Mouse (Mus musculus) layer of hippocampus, adult 9-10 months (tissue): ENCODE data around the gene 1700016C15Rik.

ENCODE experiments used
- DNase-seq: peaks from one replicate; pipeline ENCODE4 v3.0.0; 2022; ENCODE audit warnings: low spot score

Gene 1700016C15Rik

DNA sequence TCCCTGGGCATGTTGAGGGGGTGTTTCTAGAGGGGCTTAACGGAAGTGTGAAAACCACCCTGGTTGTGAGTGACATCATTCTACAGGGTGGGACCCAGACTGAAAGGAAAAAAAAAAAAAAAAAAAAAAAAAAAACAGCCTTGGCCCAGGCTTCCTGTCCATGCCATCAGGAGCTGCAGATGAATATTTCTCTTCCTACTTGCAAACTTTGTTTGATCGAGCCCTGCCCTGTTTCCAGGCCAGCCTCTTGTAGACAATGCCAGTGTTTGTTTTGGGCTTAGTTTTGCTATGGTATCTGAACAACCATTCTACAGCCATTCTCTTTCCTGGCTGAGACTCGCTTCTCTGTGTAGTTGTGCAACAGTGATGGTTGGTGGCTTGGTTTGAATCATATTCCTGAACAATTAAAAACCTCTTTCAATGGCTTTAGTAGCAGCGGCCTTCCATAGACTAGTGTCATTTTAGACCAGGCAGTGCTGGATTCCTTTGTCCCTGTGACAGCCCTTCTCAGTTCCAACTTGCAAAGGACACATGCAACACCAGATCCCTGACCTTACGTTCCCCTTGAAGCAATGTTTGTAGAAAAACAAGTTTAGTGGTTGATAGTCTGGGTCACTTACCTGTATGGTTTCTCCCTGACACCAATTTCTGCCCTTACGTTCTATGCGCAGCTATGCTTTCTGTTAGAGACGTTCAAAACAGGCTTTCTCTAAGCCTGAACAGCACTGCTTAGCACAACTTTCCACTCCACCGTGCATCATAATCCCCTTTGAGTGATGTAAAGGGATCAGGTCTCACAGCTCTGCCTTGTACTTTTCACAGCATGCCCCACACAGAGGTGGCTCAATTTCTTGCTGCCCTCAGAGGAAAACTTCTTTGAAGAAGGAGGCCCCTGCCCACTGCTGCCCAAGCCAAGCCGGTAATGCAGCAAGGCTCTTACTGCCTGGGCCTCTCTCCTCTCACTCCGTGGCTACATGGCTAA, at the start of gene 1700016C15Rik:
Gene 1700016C15Rik (plus strand): TSS at position 772 of the 982 bp plus-strand sequence.
- no peak for DNase-seq

DNA sequence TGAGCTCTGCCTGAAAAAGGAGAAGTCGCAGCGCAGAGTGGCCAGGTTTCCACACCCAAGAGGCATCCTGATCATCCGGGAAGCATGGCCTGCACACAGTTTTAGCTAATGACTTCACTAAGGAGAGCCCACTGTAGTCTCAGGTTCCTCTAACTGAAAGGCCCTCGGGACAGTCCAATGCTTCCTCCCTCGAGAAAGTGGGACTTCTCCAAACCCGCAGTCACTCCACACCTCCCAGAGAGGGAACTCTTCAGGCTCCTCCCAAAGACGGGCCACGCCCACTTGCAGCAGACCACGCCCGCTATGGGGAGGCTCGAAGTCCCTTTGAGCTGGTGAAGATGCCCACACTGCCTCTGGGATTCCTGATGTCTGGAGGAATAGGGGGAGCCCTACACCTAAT, 48.4 kb upstream of the 1700016C15Rik start:
- no peak for DNase-seq

DNA sequence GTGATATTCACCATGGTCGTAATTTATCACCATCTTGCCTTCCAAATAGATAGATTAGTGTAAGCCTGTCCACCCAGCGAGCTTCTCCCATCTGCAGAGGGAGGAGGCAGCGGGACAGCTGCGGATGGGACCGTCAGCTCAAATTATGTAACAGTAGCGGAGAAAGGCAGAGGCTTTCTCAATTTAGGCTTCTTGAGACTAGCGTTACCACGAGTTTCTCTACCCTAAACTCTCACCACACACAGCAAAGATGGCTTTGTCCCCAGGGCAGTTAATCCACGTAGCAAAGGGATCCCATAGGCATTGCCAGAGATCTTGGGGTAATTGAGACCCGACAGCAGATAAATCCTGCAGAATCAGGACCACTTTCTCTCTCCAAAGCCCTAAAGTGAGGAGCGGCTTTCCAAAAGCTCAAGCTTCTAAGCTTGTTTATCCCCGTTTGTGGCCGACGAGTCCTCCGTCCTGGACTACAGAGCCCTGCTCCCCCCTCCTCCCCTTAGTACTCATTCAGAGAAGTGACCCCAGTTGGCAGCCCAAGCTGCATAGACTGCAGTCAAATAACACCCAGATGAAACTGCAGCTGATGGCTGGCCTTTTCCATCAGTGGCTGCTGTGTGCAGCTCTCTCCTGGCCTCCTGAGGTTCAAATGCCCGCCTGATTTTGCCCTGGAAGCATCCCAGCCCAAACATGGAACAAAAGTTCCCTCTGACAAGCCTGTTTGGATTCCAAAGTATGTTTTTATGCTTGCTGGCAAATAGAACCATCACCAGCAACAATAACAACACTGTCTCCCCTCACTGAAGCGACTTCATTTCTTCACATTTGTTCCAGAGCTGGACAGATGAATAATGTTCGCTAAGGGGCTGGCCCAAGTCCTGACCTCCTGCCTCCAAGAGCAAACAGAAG, 45.4 kb upstream of the 1700016C15Rik start:
- no peak for DNase-seq

DNA sequence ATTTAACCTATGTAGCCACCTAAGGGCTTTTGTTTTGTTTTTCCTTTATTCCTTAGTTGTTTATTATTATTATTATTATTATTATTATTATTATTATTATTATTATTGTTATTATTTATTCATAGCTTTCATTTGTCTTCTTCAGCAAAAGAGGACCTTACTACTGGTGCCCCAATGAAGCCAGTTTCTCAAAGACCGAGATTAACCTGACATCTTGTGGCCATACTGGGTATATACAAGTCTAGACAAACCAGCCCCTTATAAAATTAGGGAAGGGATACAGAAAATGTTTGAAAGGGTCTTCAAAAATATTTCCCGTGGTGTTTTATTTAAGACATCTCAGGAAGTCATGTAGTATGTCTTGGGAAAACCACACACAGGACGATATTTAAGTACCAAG, 44.7 kb upstream of the 1700016C15Rik start:
- no peak for DNase-seq

DNA sequence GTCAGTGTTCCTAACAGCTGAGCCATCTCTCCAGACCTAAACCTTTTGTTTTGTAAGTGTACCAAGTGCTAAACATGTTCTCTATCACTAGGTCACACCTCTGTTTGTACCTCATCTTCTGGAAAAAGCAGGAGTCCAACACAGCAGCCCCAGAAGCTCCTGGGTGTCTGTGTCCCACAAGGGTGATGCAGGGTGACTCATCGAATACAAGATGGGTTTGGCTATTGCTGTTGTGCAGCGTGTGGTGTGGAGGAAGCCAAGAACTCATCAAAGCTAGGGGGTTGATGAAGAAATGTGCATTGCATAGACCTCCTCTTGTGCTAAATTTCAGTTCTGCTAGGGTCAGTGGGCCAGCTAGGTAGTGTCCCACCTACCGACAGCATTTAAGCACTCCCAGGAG, 43.5 kb upstream of the 1700016C15Rik start:
- DNase-seq = no peak

DNA sequence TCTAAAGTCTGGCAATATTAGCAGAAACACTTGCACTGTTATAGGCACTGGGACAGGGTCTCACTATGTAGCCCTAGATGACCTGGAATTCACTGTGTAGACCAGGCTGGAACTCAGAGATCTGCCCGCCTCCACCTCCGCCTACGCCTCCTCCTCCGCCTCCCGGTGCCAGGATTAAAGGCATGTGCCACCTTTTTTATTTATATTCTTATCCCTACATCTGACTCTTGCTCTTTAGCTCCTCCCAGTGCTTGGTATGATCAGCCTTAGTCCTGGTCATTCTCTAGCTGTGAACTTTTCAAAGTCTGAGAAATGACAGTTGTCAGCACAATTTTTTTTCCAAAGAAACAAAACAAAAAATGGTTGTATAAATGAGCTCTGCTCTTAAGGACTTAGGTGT, 42.6 kb upstream of the 1700016C15Rik start:
- no peak for DNase-seq

DNA sequence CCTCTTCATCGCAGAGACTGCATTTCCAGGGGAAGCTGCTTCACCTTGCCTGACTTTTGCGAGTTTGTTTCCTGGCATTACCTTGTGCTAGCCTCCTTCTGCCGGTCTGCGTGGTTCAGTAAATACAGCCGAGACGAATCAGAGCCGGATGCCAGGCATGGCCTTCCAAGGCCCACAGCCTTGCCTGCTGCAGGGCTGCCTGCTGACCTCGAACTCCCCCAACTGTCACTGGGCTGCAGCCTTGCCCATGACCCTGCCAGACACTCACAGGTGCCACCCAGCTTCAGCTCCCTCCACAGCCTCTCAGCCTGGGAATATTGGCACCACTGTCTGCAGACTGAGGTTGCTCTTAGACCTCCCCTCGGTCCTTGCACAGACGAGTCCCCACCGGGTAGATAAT, 37.1 kb upstream of the 1700016C15Rik start:
- DNase-seq = no peak

DNA sequence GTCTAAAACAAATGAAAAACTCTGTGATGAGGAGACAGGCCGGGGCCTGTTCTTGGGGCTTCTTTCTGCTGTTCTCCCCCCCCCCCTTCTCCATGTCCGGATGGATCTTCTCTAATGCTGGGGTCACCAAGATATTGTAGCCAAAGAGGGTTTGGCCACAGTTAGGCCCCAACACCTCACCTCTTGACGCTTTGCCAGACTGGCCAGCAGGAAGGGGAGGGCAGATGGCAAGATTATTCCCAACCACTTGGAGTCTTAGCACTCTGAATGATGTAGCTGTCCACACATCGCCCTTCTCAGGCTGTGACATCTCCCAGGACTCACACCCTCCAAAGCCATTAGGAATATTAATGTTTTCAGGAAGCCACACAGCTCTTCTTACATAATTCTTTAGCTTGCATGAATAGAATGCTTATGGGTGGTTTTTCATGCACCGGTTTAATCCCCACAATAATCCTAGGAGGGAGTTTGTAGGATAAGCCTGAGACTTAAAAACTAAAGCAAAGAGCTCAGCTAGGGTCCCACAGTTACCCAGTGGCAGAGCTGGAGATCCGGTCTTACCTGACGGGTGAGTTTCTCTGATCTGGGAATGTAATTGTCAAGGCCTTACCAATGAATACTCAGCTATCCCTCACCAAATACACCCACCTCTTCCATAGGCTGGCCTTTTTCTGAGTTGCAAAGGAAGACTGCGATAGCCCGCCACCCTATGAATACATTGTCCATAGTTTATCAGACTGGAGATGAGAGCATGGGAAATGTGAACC, 35.9 kb upstream of the 1700016C15Rik start:
- no peak for DNase-seq

DNA sequence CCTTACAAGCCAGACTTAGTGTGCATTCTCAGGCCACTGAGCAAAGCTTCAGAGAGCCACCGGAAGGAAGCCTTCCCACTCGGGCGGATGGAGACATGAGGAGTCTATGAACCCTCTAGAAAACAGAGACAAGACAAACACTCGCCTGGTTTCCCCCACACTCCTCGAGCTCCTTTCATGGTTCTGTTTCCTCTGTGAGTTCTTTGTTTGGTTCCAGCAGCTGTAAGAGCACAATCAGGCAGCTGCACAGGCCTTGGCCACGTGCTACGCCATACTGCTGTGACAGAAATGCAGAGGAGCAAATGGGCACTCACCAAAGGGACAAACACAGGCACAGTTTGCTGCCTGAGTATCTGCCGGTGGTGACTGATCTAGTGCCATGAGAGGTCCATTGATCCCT, 29.1 kb upstream of the 1700016C15Rik start:
- no peak for DNase-seq

DNA sequence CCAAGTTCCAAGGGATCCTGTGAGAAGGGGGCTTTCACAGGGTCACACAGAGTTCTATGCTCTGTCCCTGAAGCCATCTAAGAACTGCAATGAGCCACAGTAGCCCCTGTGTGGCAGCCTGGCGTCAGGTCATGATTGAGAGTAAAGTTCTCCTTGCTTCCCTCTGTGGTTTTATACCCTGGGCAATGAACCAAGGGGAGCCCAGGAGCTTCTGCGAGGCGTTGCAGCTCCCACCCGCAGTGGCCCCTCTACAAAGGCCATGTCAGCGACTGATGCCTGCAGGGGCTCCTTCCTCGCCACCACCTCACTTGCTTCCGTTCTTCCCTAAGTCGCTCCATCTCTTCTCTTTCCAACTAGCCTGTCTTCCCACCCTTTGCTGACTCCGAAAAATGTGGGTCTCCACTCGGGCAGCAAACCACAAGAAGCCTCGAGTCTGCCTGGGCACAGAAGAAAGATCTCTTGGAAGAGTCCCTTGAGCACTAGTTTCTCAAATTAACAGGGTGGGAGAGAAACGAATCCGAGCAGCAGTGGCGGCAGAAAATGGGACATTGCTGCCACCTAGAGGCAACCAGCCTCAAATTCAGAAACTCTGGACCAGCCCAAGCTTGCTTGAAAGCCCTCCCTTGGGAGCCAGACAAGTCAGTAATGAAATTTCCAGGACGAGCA, 27.0 kb upstream of the 1700016C15Rik start:
- DNase-seq = no peak

DNA sequence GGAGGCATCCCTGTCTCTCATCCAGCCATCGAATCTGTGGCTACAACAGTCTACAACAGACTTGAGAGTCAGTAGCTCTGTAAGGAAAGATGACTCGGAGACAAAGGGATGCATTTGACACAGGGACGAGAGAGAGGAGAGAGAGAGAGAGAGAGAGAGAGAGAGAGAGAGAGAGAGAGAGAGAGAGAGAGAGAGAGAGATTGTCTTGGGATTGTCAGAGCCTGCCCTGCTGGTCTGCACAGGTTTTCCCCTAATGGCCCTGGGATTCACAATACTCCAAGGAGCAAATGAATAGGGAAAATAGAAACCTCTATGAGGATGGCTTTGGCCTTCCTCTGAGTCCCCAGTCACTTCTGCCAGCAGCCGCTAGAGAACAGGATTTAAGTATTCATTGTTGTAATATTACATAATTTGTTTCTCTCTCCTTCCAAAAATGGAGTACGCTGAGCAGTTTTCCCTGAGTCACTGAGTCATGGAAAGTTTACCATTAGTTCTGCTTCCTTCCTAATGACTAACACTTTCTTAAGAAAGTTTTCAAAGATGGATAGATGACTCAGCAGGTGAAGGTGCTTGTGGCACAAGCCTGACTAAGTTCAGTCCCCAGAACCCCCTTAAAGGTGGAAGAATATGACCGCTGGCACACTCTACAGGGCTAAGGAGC, 26.3 kb upstream of the 1700016C15Rik start:
- no peak for DNase-seq

DNA sequence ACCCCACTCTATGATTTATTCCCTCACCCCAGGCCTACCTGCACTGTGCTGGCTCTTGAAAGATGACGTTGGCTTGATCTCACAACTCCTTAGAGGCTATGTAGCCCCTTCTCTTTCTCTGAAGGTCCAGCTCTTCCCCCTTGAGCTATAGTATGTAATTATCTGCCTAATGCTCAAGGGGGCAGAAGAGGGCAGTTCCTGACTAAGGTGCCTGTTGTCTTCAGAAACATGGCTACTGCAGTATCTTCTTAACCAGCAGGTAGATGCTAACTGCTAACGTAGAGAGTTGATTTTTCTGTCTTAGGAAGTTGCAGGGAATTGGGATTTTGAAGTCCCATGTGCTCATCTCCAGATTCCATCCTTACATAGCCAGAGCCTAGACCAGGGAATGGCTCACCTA, 24.4 kb upstream of the 1700016C15Rik start:
- DNase-seq = no peak

DNA sequence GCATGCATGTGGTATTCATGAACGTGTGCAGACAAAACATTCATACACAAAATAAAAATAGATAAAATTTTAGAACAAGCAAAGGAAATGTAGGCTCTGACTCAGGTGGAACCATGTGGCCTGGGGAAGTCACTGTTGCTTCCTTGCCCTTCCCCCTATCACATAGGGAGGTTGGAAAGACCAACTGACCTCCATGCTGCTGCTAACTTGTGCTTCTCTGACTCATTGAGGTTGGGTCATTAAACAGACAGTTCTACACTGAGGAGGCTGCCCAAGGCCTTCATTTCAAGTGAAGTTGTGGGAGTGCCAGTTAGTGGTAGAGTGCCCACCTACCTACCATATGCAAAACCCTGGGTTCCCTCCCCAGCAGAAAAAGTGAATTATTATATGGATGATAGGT, 22.0 kb upstream of the 1700016C15Rik start:
- no peak for DNase-seq

DNA sequence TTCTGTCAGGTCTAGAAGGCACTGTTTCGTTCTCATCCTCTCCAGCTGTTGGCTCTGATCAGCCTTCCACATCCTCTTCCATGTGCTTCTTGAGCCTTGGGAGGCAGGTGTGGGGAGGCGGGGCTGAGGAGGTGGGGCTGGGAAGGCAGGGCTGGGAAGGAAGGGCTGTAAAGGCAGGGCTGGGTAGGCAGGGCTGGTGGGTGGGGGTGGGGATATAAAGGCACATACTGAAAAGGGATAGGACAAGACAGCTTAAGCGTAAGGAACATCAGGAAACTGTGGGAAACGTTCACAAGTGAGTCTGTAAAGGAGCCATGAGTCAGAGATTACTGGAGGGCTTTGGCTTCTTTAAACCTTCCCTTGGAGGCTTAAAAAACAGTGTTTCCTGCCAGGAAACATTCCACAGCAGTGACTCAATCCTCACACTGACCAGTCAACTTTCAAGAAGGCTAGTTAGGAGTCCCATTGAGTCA, 21.0 kb upstream of the 1700016C15Rik start:
- DNase-seq = no peak

DNA sequence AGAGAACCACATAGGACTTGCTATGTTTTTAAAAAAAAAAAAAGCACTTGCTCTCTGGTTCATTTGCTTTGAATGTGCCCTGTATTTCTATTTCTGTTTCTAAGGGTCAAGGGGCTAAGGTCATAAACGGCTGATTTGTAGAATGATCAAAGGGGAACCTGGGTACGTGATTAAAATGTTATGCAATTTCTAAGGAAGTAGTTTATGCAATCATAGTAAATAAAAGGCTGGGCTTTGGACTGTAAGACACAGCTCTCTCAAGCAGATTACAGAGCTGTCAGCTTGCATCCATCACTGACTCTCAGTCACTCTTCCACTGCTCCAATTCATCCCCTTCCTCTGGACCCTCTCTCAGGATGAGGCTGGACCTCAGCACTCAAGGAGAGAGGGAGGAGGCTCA, 18.6 kb upstream of the 1700016C15Rik start:
- DNase-seq = no peak

DNA sequence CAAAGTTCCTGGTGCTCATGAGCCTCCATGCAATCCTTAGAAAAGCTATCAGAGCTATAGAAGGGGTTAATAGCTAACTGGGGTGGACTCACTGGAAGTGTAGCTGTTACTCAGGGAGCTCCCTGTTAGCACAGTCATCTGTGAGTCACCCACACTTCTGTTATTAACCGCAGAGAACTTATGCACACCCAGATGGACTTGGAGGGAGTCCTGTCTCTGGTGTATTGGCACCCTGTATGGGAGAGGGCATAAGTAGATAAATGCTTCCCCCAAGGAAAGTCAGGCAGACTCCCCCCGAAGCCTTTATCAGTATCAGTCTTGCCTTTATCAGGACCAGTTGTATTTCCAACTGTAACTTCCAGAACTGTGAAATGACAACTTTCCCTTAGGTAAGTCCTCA, 18.2 kb upstream of the 1700016C15Rik start:
- no peak for DNase-seq

DNA sequence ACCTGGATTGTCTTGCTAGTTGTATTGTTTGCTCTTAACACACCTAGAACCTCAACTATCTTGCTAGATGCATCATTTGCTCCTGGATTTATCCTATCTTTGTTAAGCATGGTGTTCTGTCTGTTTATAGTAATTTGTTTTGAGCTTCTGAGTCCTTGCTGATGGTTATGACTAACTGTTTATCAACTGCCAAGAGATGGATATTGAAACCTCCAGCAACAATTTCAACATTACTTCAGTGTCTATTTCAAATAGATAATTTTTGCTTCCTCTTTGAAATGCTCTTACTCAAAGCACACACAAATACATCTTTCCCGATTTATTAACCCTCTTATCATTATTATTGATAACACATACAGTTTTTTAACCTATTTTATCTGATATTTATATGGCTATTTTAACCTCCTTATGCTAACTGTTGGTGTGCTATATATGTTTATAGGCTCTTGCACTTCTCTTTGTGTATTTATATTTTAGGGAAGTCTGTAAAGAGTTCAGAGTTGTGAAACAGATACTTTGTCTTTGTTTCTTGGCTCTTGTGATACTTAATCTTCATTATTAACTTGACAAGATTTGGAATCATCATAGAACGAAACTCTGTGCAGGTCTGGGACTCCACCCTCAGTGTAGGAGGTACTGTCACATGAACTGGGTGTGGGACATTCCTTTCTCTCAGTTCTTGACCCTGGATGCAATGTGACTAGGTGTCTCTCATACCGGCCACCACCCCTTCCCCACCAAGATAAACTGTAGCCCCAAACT, 15.8 kb upstream of the 1700016C15Rik start:
- no peak for DNase-seq

DNA sequence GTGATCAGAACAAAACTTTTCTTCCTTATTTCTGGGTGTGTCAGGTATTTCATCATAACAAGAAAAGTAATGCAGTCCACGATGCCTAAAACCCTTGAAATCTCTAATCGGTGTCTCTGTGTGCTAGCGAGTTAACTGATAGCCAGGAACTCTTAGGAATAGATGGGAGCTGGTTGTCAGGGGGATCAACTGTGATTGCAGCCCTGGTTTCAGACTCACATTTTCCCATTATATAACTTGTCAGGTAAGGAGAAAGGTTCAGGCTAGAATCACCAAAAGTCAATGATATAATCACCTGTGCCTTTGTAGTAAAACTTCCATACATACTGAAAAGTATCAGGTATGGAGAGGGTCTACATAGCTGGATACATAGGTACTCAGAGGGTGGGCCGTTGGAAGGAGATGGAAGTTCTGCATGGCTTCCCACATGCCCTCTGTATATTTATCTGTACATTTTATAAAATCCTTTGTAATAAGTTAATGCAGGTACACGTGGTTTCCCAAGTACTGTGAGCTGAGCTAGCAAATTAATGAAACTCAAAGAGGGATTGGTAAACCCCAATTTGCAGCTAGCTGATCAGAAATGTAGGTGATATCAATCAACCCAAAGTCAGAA, 15.1 kb upstream of the 1700016C15Rik start:
- DNase-seq = no peak

DNA sequence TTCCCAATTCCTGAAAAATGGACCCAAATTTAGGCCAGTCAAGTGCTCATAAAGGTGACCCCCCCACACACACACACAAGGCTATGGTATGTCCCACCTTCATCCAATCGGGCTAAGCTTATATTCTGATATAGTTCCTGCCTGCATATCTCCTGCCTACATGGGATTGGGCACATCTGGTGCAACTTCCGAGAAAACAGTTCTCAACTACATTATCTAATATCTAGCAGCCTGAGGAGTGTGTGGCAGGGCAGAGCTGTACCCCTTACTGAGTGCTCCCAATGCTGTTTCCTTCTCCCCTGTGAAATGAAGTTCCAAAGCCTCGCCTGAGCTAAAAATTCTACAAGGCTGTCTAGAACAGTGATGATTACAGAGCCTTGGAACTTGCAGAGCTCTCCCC, 13.2 kb upstream of the 1700016C15Rik start:
- no peak for DNase-seq
